Mouse (Mus musculus): ENCODE measurements at regions not wholly inside any gene's neighbourhood (a gene's known extent, or its start where the extent isn't known, plus 50 kb on each side); places are given as distances from the start of the nearest gene placed in this dataset.

GRCm38 (mm10) chr8:34486433-34487096 lies 375.0 kb upstream of the Gm10131 start:
- DNase-seq (ENCODE audit: low spot score) = no peak

- DNase-seq (ENCODE audit: low spot score) = no peak
Measured at GRCm38 (mm10) chr8:34485905-34486304, 374.4 kb upstream of the Gm10131 start.

- DNase-seq (ENCODE audit: low spot score) = no peak
Measured at GRCm38 (mm10) chr8:34485346-34485745, 373.8 kb upstream of the Gm10131 start.

GRCm38 (mm10) chr8:34484551-34485335 lies 373.2 kb upstream of the Gm10131 start:
- peak; percentile 42 for DNase-seq (ENCODE audit: low spot score)

GRCm38 (mm10) chr8:34483212-34483611 lies 371.7 kb upstream of the Gm10131 start:
- no peak for DNase-seq (ENCODE audit: low spot score)

GRCm38 (mm10) chr8:34482676-34483075 lies 371.1 kb upstream of the Gm10131 start:
- no peak for DNase-seq (ENCODE audit: low spot score)

- no peak for DNase-seq (ENCODE audit: low spot score)
Measured at GRCm38 (mm10) chr8:34480496-34480895, 369.0 kb upstream of the Gm10131 start.

- DNase-seq (ENCODE audit: low spot score) = no peak
Measured at GRCm38 (mm10) chr8:34478891-34479290, 367.4 kb upstream of the Gm10131 start.

- DNase-seq (ENCODE audit: low spot score) = no peak
Measured at GRCm38 (mm10) chr8:34478465-34478864, 366.9 kb upstream of the Gm10131 start.

- DNase-seq (ENCODE audit: low spot score) = no peak
Measured at GRCm38 (mm10) chr8:34476146-34476820, 364.7 kb upstream of the Gm10131 start.

- no peak for DNase-seq (ENCODE audit: low spot score)
Measured at GRCm38 (mm10) chr8:34474593-34474992, 363.1 kb upstream of the Gm10131 start.

- DNase-seq (ENCODE audit: low spot score) = no peak
Measured at GRCm38 (mm10) chr8:34473769-34474168, 362.2 kb upstream of the Gm10131 start.

- no peak for DNase-seq (ENCODE audit: low spot score)
Measured at GRCm38 (mm10) chr8:34473301-34473700, 361.8 kb upstream of the Gm10131 start.

- no peak for DNase-seq (ENCODE audit: low spot score)
Measured at GRCm38 (mm10) chr8:34472846-34473245, 361.3 kb upstream of the Gm10131 start.

GRCm38 (mm10) chr8:34472434-34472833 lies 360.9 kb upstream of the Gm10131 start:
- DNase-seq (ENCODE audit: low spot score) = no peak

- no peak for DNase-seq (ENCODE audit: low spot score)
Measured at GRCm38 (mm10) chr8:34469091-34469490, 357.6 kb upstream of the Gm10131 start.

- DNase-seq (ENCODE audit: low spot score) = no peak
Measured at GRCm38 (mm10) chr8:34466786-34467364, 355.3 kb upstream of the Gm10131 start.

GRCm38 (mm10) chr8:34465398-34465797 lies 353.9 kb upstream of the Gm10131 start:
- no peak for DNase-seq (ENCODE audit: low spot score)

- no peak for DNase-seq (ENCODE audit: low spot score)
Measured at GRCm38 (mm10) chr8:34462262-34462661, 350.7 kb upstream of the Gm10131 start.

GRCm38 (mm10) chr8:34458300-34458699 lies 346.8 kb upstream of the Gm10131 start:
- DNase-seq (ENCODE audit: low spot score) = no peak

- DNase-seq (ENCODE audit: low spot score) = no peak
Measured at GRCm38 (mm10) chr8:34456543-34456942, 345.0 kb upstream of the Gm10131 start.

GRCm38 (mm10) chr8:34455376-34455775 lies 343.8 kb upstream of the Gm10131 start:
- no peak for DNase-seq (ENCODE audit: low spot score)

- DNase-seq (ENCODE audit: low spot score) = no peak
Measured at GRCm38 (mm10) chr8:34452811-34453210, 341.3 kb upstream of the Gm10131 start.
